Mouse (Mus musculus) lung, embryonic 14.5 days (tissue): ENCODE data around the gene Hhex. TPM values are rescaled to one million over a fixed set of nuclear protein-coding genes. Genes with fewer than 3 reads are reported as not detected.

Experiments used
- ATAC-seq: fragments of 200-750 bp; cut with Nextera tagmentation; 2 replicates; pipeline ENCODE4 v1.8.0; 2017; ENCODE audit warnings: mild to moderate bottlenecking, moderate TSS enrichment, moderate library complexity; ENCODE audit not compliant: insufficient read depth
- DNase-seq: peaks from one replicate; pipeline ENCODE4 v3.0.0-alpha.2; 2015
- H3K27ac ChIP-seq: fragments of 300-500 bp; sonication (generic); 2 replicates; pipeline ENCODE4 v1.5.1; 2014; ENCODE audit warnings: low read depth, mild to moderate bottlenecking, moderate library complexity
- H3K27me3 ChIP-seq: fragments of 300-500 bp; sonication (generic); 2 replicates; pipeline ENCODE4 v1.6.1; 2014; ENCODE audit warnings: low read length, control low read depth; ENCODE audit not compliant: insufficient read depth
- H3K36me3 ChIP-seq: fragments of 300-500 bp; sonication (generic); 2 replicates; pipeline ENCODE4 v1.6.1; 2014; ENCODE audit warnings: control low read depth; ENCODE audit not compliant: insufficient read depth
- H3K4me1 ChIP-seq: fragments of 300-500 bp; sonication (generic); 2 replicates; pipeline ENCODE4 v1.6.1; 2014; ENCODE audit warnings: antibody characterized with exemption, control low read depth; ENCODE audit not compliant: insufficient read depth
- H3K4me2 ChIP-seq: fragments of 300-500 bp; sonication (generic); 2 replicates; pipeline ENCODE4 v1.6.1; 2014; ENCODE audit warnings: mild to moderate bottlenecking
- H3K4me3 ChIP-seq: fragments of 300-500 bp; sonication (generic); 2 replicates; pipeline ENCODE4 v1.5.1; 2014; ENCODE audit warnings: low read depth, low read length
- H3K9ac ChIP-seq: fragments of 300-500 bp; sonication (generic); 2 replicates; pipeline ENCODE4 v1.6.1; 2014
- H3K9me3 ChIP-seq: fragments of 300-500 bp; sonication (generic); 2 replicates; pipeline ENCODE4 v1.6.1; 2016; ENCODE audit warnings: low read depth, low read length, control low read depth
- CTCF ChIP-seq: IDR thresholded peaks from 2 replicates; pipeline ENCODE4 v1.5.1; 2016; ENCODE audit warnings: antibody characterized with exemption, low read depth
- WGBS: fragments of 180-500 bp; shearing (Covaris S2); extraction: QIAGEN DNeasy Blood & Tissue Kit; methylation state at CpG from one replicate; pipeline ENCODE4 v1.1.7; 2014; 5-methylcytosine and 5-hydroxymethylcytosine counted together
- polyA plus RNA-seq: library from polyadenylated mRNA; unstranded; fragments of >200 nt; fragmentation: Nextera tagmentation; extraction: Ambion mirVana; gene quantifications from 2 replicates; pipeline ENCODE4 v1.2.1, GENCODE M21; 2014

Hhex gene
- polyA plus RNA-seq, 1 experiment from 2014 or later: 28.1 TPM

DNA sequence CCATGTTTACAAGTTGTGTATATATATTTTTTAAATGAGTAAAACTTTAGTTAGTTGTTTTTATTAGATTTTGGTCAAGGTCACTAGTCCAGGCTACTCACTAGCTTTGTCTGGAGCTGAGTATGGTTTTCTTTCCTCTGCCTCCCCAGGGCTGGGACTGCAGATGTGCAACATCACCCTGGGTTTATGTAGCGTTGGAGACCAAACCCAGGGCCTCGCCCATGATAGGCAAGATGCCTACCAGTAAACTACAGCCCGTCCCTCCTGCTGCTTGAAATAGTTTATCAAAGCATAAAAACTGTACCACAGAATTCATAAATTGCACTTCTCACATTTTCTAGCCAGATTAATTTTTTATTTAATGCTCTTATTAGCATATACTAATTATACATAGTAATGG, 14.6 kb downstream of the Hhex start:
- no peak for ATAC-seq
- 94% methylated on average over 3 of the region's 3 CpGs for WGBS
- Histone ChIP-seq H3K9me3 (no peaks in the 10 kb centered on the region), H3K36me3 (no peaks in the 10 kb centered on the region), H3K9ac (no peak overlapping the region), H3K4me3 (no peak overlapping the region), H3K27me3 (no peaks in the 10 kb centered on the region), H3K27ac (no peak overlapping the region), H3K4me2 (no peak overlapping the region), H3K4me1 (no peaks in the 10 kb centered on the region)
- no peak for TF ChIP-seq CTCF
- DNase-seq: no peak

DNA sequence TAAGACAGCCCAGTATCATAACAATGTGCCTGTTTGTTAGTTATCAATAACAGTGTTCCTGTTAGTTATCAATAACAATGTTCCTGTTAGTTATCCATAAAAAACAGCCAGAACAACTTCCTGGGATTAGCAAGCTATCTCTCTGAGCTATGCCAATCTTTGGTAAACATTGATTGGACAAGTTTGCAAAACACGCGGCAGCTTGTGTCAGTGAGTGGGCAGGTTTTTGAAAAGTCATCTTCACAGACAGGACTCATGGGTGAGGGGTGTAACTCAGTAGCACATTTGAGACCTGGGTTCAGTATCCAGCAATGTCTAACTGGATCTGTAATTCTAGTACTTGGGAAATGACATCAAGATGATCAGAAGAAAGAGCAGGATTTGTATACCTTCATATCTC, 20.9 kb downstream of the Hhex start:
- Histone ChIP-seq H3K36me3 (no peaks in the 10 kb centered on the region), H3K4me3 (no peak overlapping the region), H3K4me2 (no peak overlapping the region), H3K27ac (no peak overlapping the region), H3K27me3 (no peaks in the 10 kb centered on the region), H3K9ac (no peak overlapping the region), H3K9me3 (no peaks in the 10 kb centered on the region), H3K4me1 (no peaks in the 10 kb centered on the region)
- DNase-seq (no peak), ATAC-seq (no peak)
- WGBS: 79% methylated on average over 2 of the region's 2 CpGs
- TF ChIP-seq CTCF: no peak

DNA sequence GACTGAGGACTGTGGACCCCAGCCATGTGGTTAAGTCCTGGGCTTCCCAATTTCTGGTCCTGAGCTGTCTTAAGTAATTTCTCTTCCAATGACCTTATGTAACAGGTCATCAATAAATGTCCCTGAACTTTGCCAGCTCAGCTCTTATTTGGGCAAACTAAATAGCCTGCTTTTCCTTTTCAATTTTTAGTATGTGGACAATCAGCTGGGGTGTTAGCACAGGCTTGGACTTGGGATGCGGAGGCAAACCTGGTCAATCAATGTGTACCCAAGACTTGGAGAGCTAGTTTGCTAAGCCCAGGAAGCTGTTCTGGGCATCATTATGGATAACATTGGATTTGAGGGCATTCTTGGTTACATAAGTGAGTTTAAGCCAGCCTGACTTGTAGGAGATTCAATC, 21.4 kb downstream of the Hhex start:
- Histone ChIP-seq H3K9me3 (no peaks in the 10 kb centered on the region), H3K27me3 (no peaks in the 10 kb centered on the region), H3K4me2 (no peak overlapping the region), H3K27ac (no peak overlapping the region), H3K36me3 (no peaks in the 10 kb centered on the region), H3K4me1 (no peaks in the 10 kb centered on the region), H3K4me3 (no peak overlapping the region), H3K9ac (no peak overlapping the region)
- no peak for DNase-seq
- WGBS: 90% methylated on average over 1 of the region's 1 CpGs
- ATAC-seq: no peak
- TF ChIP-seq CTCF: no peak

- 65% methylated on average over 6 of the region's 6 CpGs for WGBS
Observed at GRCm38 (mm10) chr19:37458013-37458412, 23.4 kb downstream of the Hhex start.

DNA sequence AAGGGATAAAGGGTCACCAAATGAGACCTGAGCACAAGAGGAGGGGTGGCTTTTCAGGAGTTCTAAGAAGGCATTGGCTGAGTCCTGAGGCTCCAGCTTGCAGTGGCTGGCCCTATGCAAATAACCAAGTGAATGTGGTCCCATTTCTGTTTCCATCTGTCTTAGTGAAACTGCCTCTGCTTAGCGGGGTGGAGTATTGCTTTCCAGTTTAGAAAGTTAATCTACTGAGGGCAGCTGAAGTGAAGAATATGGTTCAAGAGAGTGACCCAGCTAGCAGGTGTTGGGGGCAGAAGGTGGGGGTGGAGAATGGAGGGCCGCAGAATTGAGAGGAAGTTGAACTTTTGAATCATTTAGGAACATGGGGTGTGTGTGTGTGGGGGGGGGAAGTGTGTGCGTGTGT, 31.8 kb downstream of the Hhex start:
- H3K9me3 ChIP-seq: no peaks in the 10 kb centered on the region
- H3K27ac ChIP-seq: no peak overlapping the region
- ATAC-seq (no peak), DNase-seq (no peak)
- H3K36me3 ChIP-seq: no peaks in the 10 kb centered on the region
- H3K4me1 ChIP-seq: no peaks in the 10 kb centered on the region
- no peaks in the 10 kb centered on the region for H3K27me3 ChIP-seq
- TF ChIP-seq CTCF: no peak
- H3K4me2 ChIP-seq: no peak overlapping the region
- no peak overlapping the region for H3K4me3 ChIP-seq
- no peak overlapping the region for H3K9ac ChIP-seq
- 74% methylated on average over 3 of the region's 3 CpGs for WGBS

More at GRCm38 (mm10) chr19:37458013-37458412, 23.4 kb downstream of the Hhex start:
- Histone ChIP-seq H3K9ac (no peak overlapping the region), H3K4me2 (no peak overlapping the region), H3K36me3 (no peaks in the 10 kb centered on the region), H3K9me3 (no peaks in the 10 kb centered on the region), H3K27me3 (no peaks in the 10 kb centered on the region), H3K27ac (no peak overlapping the region), H3K4me3 (no peak overlapping the region), H3K4me1 (no peaks in the 10 kb centered on the region)
- no peak for ATAC-seq
- DNase-seq: no peak
- TF ChIP-seq CTCF: no peak

GRCm38 (mm10) chr19:37466978-37467377, 32.4 kb downstream of the Hhex start:
- no peak overlapping the region for H3K9ac ChIP-seq
- ATAC-seq: no peak
- 80% methylated on average over 5 of the region's 5 CpGs for WGBS

GRCm38 (mm10) chr19:37468841-37469566, 34.4 kb downstream of the Hhex start:
- H3K4me1 ChIP-seq: no peaks in the 10 kb centered on the region
- no peak for TF ChIP-seq CTCF
- H3K9ac ChIP-seq: no peak overlapping the region
- 65% methylated on average over 6 of the region's 6 CpGs for WGBS
- ATAC-seq (no peak), DNase-seq (no peak)
- H3K27ac ChIP-seq: no peak overlapping the region
- H3K27me3 ChIP-seq: no peaks in the 10 kb centered on the region
- H3K4me3 ChIP-seq: no peak overlapping the region
- H3K9me3 ChIP-seq: no peaks in the 10 kb centered on the region
- no peaks in the 10 kb centered on the region for H3K36me3 ChIP-seq
- no peak overlapping the region for H3K4me2 ChIP-seq

More at GRCm38 (mm10) chr19:37466978-37467377, 32.4 kb downstream of the Hhex start:
- Histone ChIP-seq H3K27me3 (no peaks in the 10 kb centered on the region), H3K36me3 (no peaks in the 10 kb centered on the region), H3K4me3 (no peak overlapping the region), H3K27ac (no peak overlapping the region), H3K4me1 (no peaks in the 10 kb centered on the region), H3K9me3 (no peaks in the 10 kb centered on the region), H3K4me2 (no peak overlapping the region)
- no peak for DNase-seq
- no peak for TF ChIP-seq CTCF
